Mouse (Mus musculus): ENCODE data around the gene Slc4a2.

- TF ChIP-seq CTCF (IDR thresholded peaks at IDR 0.05) (no peak), EP300 (IDR thresholded peaks at IDR 0.05) (no peak)
These were observed 3.6 kb downstream of the Slc4a2 start for GRCm38 (mm10) chr5:24427285-24427633.
